Mouse (Mus musculus) olfactory bulb, adult 2 months (tissue): ENCODE results near the gene Wfdc10.

Experiments
- CTCF ChIP-seq: fragments of 200-500 bp; IDR thresholded peaks from 2 replicates; pipeline ENCODE4 v1.5.1; 2012; ENCODE audit warnings: low read depth, mild to moderate bottlenecking, low read length, moderate library complexity; ENCODE audit not compliant: insufficient read depth
- POLR2A ChIP-seq: fragments of 200-500 bp; IDR thresholded peaks from 2 replicates; pipeline ENCODE4 v1.6.1; 2012; ENCODE audit warnings: mild to moderate bottlenecking, low read depth, low read length, moderate library complexity; ENCODE audit not compliant: insufficient read depth

DNA sequence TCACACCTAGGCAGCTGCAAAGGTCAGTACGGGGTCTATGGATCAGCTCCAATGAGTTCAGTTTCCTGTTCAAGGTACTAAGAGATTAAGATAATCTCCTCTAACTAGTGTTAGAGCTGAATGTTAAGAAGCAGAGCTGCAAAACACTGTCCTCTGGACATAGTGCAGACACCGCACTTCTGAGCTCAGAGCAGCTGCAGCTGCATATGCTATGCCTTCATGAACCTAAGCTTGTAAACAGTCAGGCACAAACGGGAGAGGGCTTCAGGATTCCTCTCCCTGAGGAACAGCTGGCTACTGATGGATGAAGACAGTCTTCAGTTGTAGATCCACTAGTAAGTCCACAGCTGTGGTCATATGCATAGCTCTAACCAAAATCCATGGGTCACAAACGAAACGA, 45.1 kb downstream of the Wfdc10 start:
- TF ChIP-seq POLR2A (no peak), CTCF (no peak)
